In genomic region chrX:141363331-141363730, GRCm38 (mm10) we compare ENCODE assay signal across 13 mouse cellular contexts.
DNase-seq lines count a peak whose midpoint lies in the region; ATAC-seq and TF ChIP-seq lines count a peak whose summit lies in the region.
"Had no signal": no experiment of that assay in that cellular context is flagged by ENCODE, and none has a peak within 500 bp of the region (broad histone marks: within the 10 kb centered on the region; RNA-seq: fewer than 3 reads in every experiment).

No protein-coding gene starts in this region.

- no peaks in the 10 kb centered on the region for H3K27me3 ChIP-seq in kidney, adult 2 months (replicated peaks; ENCODE audit: control insufficient read depth, insufficient read depth, low read length)
- H3K27me3 ChIP-seq in kidney, embryonic 14.5 days (ENCODE audit: control insufficient read depth, insufficient read depth, low read length), result no peaks in the 10 kb centered on the region
- peaks cover 7% of the 10 kb centered on the region; the same call in 1 of the 2 replicates for H3K27me3 ChIP-seq in midbrain, embryonic 13.5 days
- H3K27me3 ChIP-seq: hindbrain, embryonic 15.5 days had no signal

- H3K4me3 ChIP-seq in kidney, adult 2 months (ENCODE audit: insufficient read depth, low read depth, low read length), result no peak overlapping the region
- no peak overlapping the region for H3K4me3 ChIP-seq in kidney, embryonic 14.5 days (ENCODE audit: low read length)
- H3K4me3 ChIP-seq in midbrain, embryonic 13.5 days (replicated peaks), result no peak overlapping the region
- H3K4me3 ChIP-seq: hindbrain, embryonic 15.5 days; limb, embryonic 10.5 days; midbrain, embryonic 15.5 days had no signal

- peak; percentile 0 for DNase-seq in kidney, adult 2 months
- DNase-seq in adrenal gland, adult 8-10 months, result peak; percentile 30
- DNase-seq in gonadal fat pad, adult 2 months (ENCODE audit: low read depth), result peak; percentile 30
- DNase-seq in lung, postnatal 36 days, result peak; percentile 26
- DNase-seq in layer of hippocampus, adult 18-20 months (ENCODE audit: low spot score in 2 of 2), result no peak
- DNase-seq: layer of hippocampus, adult 9-11 months; lung, embryonic 14.5 days; right cerebral cortex, postnatal 25 days had no signal

- no peak for ATAC-seq in kidney, embryonic 14.5 days (ENCODE audit: low FRiP score, low TSS enrichment)
- no peak for ATAC-seq in midbrain, embryonic 13.5 days
- ATAC-seq: midbrain, embryonic 15.5 days had no signal

- H3K4me2 ChIP-seq in kidney, embryonic 14.5 days (replicated peaks; ENCODE audit: low read depth, low read length), result no peak overlapping the region
- no peak overlapping the region for H3K4me2 ChIP-seq in midbrain, embryonic 13.5 days (replicated peaks)
- H3K4me2 ChIP-seq: hindbrain, embryonic 15.5 days; lung, embryonic 14.5 days; midbrain, embryonic 15.5 days had no signal

- no peak for TF ChIP-seq CTCF in kidney, adult 2 months (conservative IDR thresholded peaks at IDR 0.05; ENCODE audit: insufficient read depth, insufficient read length, low read depth, low read length)

- no peaks in the 10 kb centered on the region for H3K4me1 ChIP-seq in kidney, adult 2 months (ENCODE audit: control insufficient read depth, insufficient read depth, low read length)
- no peaks in the 10 kb centered on the region for H3K4me1 ChIP-seq in kidney, embryonic 14.5 days (ENCODE audit: control insufficient read depth, insufficient read depth, low read length)
- H3K4me1 ChIP-seq in midbrain, embryonic 13.5 days (replicated peaks), result no peaks in the 10 kb centered on the region
- H3K4me1 ChIP-seq: hindbrain, embryonic 15.5 days; limb, embryonic 10.5 days; midbrain, embryonic 15.5 days had no signal

- H3K27ac ChIP-seq in kidney, adult 2 months (ENCODE audit: insufficient read depth, low read depth, low read length), result no peak overlapping the region
- no peak overlapping the region for H3K27ac ChIP-seq in kidney, embryonic 14.5 days (ENCODE audit: low read depth, low read length)
- H3K27ac ChIP-seq in midbrain, embryonic 13.5 days, result no peak overlapping the region
- H3K27ac ChIP-seq: hindbrain, embryonic 15.5 days; limb, embryonic 10.5 days; midbrain, embryonic 15.5 days had no signal

- no peaks in the 10 kb centered on the region for H3K36me3 ChIP-seq in kidney, adult 2 months (ENCODE audit: control insufficient read depth, insufficient read depth, low read length)
- no peaks in the 10 kb centered on the region for H3K36me3 ChIP-seq in kidney, embryonic 14.5 days (ENCODE audit: control insufficient read depth, insufficient read depth, low read length)
- H3K36me3 ChIP-seq in midbrain, embryonic 13.5 days, result no peaks in the 10 kb centered on the region
- H3K36me3 ChIP-seq: hindbrain, embryonic 15.5 days; limb, embryonic 10.5 days; midbrain, embryonic 15.5 days had no signal

- H3K9ac ChIP-seq in kidney, embryonic 14.5 days (ENCODE audit: low read depth, low read length), result no peak overlapping the region
- H3K9ac ChIP-seq in midbrain, embryonic 13.5 days (replicated peaks), result no peak overlapping the region
- H3K9ac ChIP-seq: hindbrain, embryonic 15.5 days; lung, embryonic 14.5 days; midbrain, embryonic 15.5 days had no signal

- H3K9me3 ChIP-seq in kidney, embryonic 14.5 days (ENCODE audit: control insufficient read depth, low read length), result no peaks in the 10 kb centered on the region
- no peaks in the 10 kb centered on the region for H3K9me3 ChIP-seq in midbrain, embryonic 13.5 days
- H3K9me3 ChIP-seq: hindbrain, embryonic 15.5 days; limb, embryonic 10.5 days; midbrain, embryonic 15.5 days had no signal

- TF ChIP-seq POLR2A in kidney, adult 2 months (IDR thresholded peaks at IDR 0.05; ENCODE audit: low read depth, low read length), result no peak

Comparison
In these comparisons a context has a peak if more than half of its experiments do, and no peak if none do; other contexts are left out.
1. DNase-seq: peak in kidney, adult 2 months (single experiment), adrenal gland, adult 8-10 months (single experiment), gonadal fat pad, adult 2 months (single experiment) and lung, postnatal 36 days (single experiment); none in layer of hippocampus, adult 18-20 months (0 of 2).